Mouse (Mus musculus) midbrain, postnatal 0 days (tissue): ENCODE data around the gene Zswim7. TPM values are rescaled to one million over a fixed set of nuclear protein-coding genes. Genes with fewer than 3 reads are reported as not detected.
"Not testable (repeated sequence)": the region's sequence is repeated elsewhere in the genome, so short reads cannot be mapped to it uniquely, and the experiment has no call there.

Experiments used
- ATAC-seq: fragments of 200-750 bp; cut with Nextera tagmentation; 2 replicates; pipeline ENCODE4 v1.8.0; 2017; ENCODE audit warnings: moderate number of reproducible peaks, mild to moderate bottlenecking, moderate TSS enrichment, moderate library complexity; ENCODE audit not compliant: low FRiP score
- DNase-seq: peaks from one replicate; pipeline ENCODE4 v3.0.0-alpha.2; 2015; ENCODE audit warnings: low spot score
- H3K27ac ChIP-seq: fragments of 300-500 bp; sonication (generic); 2 replicates; pipeline ENCODE4 v1.5.1; 2014; ENCODE audit warnings: low read depth, mild to moderate bottlenecking, low read length, mixed read lengths
- H3K27me3 ChIP-seq: fragments of 300-500 bp; sonication (generic); 2 replicates; pipeline ENCODE4 v1.6.1; 2014; ENCODE audit warnings: low read length, control low read depth, mixed read lengths; ENCODE audit not compliant: insufficient read depth
- H3K36me3 ChIP-seq: fragments of 300-500 bp; sonication (generic); 2 replicates; pipeline ENCODE4 v1.6.1; 2014; ENCODE audit warnings: low read length, control low read depth, mixed read lengths; ENCODE audit not compliant: insufficient read depth
- H3K4me1 ChIP-seq: fragments of 300-500 bp; sonication (generic); 2 replicates; pipeline ENCODE4 v1.6.1; 2014; ENCODE audit warnings: mild to moderate bottlenecking, control low read depth, antibody characterized with exemption, low read length, mixed read lengths; ENCODE audit not compliant: insufficient read depth
- H3K4me2 ChIP-seq: fragments of 300-500 bp; sonication (generic); 2 replicates; pipeline ENCODE4 v1.6.1; 2014; ENCODE audit warnings: low read depth, mild to moderate bottlenecking, low read length, mixed read lengths; ENCODE audit not compliant: poor library complexity, severe bottlenecking
- H3K4me3 ChIP-seq: fragments of 300-500 bp; sonication (generic); 2 replicates; pipeline ENCODE4 v1.5.1; 2014; ENCODE audit warnings: low read depth, mild to moderate bottlenecking, low read length, moderate library complexity
- H3K9ac ChIP-seq: fragments of 300-500 bp; sonication (generic); replicated peaks from 2 replicates; pipeline ENCODE4 v1.6.1; 2014; ENCODE audit warnings: mild to moderate bottlenecking, low read length, moderate library complexity, mixed read lengths; ENCODE audit not compliant: poor library complexity, severe bottlenecking
- H3K9me3 ChIP-seq: fragments of 300-500 bp; sonication (generic); 2 replicates; pipeline ENCODE4 v1.6.1; 2016; ENCODE audit warnings: low read length, control low read depth
- CTCF ChIP-seq: IDR thresholded peaks from 2 replicates; pipeline ENCODE4 v1.5.1; 2016; ENCODE audit warnings: antibody characterized with exemption, mild to moderate bottlenecking
- whole genome bisulfite sequencing: fragments of 180-500 bp; shearing (Covaris S2); extraction: QIAGEN DNeasy Blood & Tissue Kit; methylation state at CpG from one replicate; pipeline ENCODE4 v1.1.7; 2014; 5-methylcytosine and 5-hydroxymethylcytosine counted together
- polyA plus RNA-seq: library from polyadenylated mRNA; unstranded; fragments of >200 nt; fragmentation: Nextera tagmentation; extraction: Ambion mirVana; gene quantifications from 2 replicates; pipeline ENCODE4 v1.2.1, GENCODE M21; 2015
- total RNA-seq: library from RNA; depleted of rRNA; stranded (reverse); fragments of >200 nt; gene quantifications from 2 replicates; pipeline ENCODE4 v1.2.3, GENCODE M21; 2014

The Zswim7 gene
- total and polyA plus RNA-seq, 2 experiments from 2014 or later: 8.4 to 23.8 TPM

- Histone ChIP-seq H3K4me1 (no peaks in the 10 kb centered on the region), H3K27me3 (no peaks in the 10 kb centered on the region), H3K36me3 (peaks cover 23% of the 10 kb centered on the region), H3K4me2 (no peak overlapping the region), H3K9me3 (no peaks in the 10 kb centered on the region), H3K4me3 (no peak overlapping the region), H3K9ac (no peak overlapping the region), H3K27ac (no peak overlapping the region)
- no peak for ATAC-seq
- DNase-seq: no peak
- 94% methylated on average over 2 of the region's 2 CpGs for WGBS
- no peak for TF ChIP-seq CTCF
Measured at GRCm38 (mm10) chr11:62305866-62306265, 24.7 kb upstream of the Zswim7 start.

GRCm38 (mm10) chr11:62298883-62299282, 17.7 kb upstream of the Zswim7 start:
- WGBS: 90% methylated on average over 6 of the region's 6 CpGs
- H3K9ac ChIP-seq: no peak overlapping the region
- peaks cover 16% of the 10 kb centered on the region for H3K36me3 ChIP-seq
- DNase-seq (no peak), ATAC-seq (no peak)
- TF ChIP-seq CTCF: no peak
- H3K4me1 ChIP-seq: no peaks in the 10 kb centered on the region
- no peak overlapping the region for H3K4me2 ChIP-seq
- H3K27me3 ChIP-seq: no peaks in the 10 kb centered on the region
- no peak overlapping the region for H3K27ac ChIP-seq
- no peaks in the 10 kb centered on the region for H3K9me3 ChIP-seq
- H3K4me3 ChIP-seq: no peak overlapping the region

DNA sequence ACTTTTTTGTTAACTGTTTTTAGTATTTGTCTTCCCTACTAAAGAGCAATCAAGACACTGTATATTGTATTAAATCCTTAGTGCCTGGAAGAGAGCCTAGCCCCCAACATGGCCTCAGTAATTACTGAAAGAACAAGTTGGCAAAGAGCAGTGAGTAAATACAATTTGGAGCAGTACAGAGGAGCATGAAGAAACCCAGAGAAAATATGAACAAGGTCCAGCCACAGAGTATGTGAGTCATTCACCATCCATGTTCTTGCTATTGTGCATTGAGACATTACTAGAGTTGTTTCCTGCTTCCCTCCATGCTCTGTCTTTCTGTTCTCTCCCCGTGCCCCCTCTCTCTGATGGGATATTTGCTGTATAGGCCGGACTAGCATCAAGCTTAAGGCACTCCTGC, 12.9 kb upstream of the Zswim7 start:
- TF ChIP-seq CTCF: no peak
- no peaks in the 10 kb centered on the region for H3K4me1 ChIP-seq
- no peaks in the 10 kb centered on the region for H3K27me3 ChIP-seq
- no peak overlapping the region for H3K4me3 ChIP-seq
- no peak for ATAC-seq
- 89% methylated on average over 2 of the region's 2 CpGs for WGBS
- H3K4me2 ChIP-seq: no peak overlapping the region
- no peak overlapping the region for H3K27ac ChIP-seq
- no peaks in the 10 kb centered on the region for H3K9me3 ChIP-seq
- H3K36me3 ChIP-seq: peaks cover 50% of the 10 kb centered on the region
- H3K9ac ChIP-seq: no peak overlapping the region
- no peak for DNase-seq

GRCm38 (mm10) chr11:62287700-62288099, 6.5 kb upstream of the Zswim7 start:
- Histone ChIP-seq H3K27me3 (no peaks in the 10 kb centered on the region), H3K27ac (no peak overlapping the region), H3K4me3 (no peak overlapping the region), H3K4me2 (no peak overlapping the region), H3K36me3 (peaks cover 56% of the 10 kb centered on the region), H3K4me1 (no peaks in the 10 kb centered on the region), H3K9me3 (no peaks in the 10 kb centered on the region), H3K9ac (no peak overlapping the region)
- WGBS: 100% methylated on average over 1 of the region's 1 CpGs
- ATAC-seq (no peak), DNase-seq (no peak)
- no peak for TF ChIP-seq CTCF

- no peak overlapping the region for H3K9ac ChIP-seq
- H3K27ac ChIP-seq: no peak overlapping the region
- DNase-seq (no peak), ATAC-seq (no peak)
- no peaks in the 10 kb centered on the region for H3K4me1 ChIP-seq
- H3K9me3 ChIP-seq: no peaks in the 10 kb centered on the region
- no peak for TF ChIP-seq CTCF
- H3K4me2 ChIP-seq: no peak overlapping the region
- no peaks in the 10 kb centered on the region for H3K27me3 ChIP-seq
- no peak overlapping the region for H3K4me3 ChIP-seq
- H3K36me3 ChIP-seq: peaks cover 40% of the 10 kb centered on the region
- 94% methylated on average over 8 of the region's 8 CpGs for WGBS
Measured at GRCm38 (mm10) chr11:62285020-62285419, 3.8 kb upstream of the Zswim7 start.

GRCm38 (mm10) chr11:62284020-62284419, 2.8 kb upstream of the Zswim7 start:
- H3K9me3 ChIP-seq, H3K27ac ChIP-seq, H3K9ac ChIP-seq, H3K4me1 ChIP-seq, H3K4me2 ChIP-seq, H3K27me3 ChIP-seq, DNase-seq, ATAC-seq, H3K4me3 ChIP-seq: not testable (repeated sequence)
- WGBS: 87% methylated on average over 3 of the region's 3 CpGs
- peaks cover 33% of the 10 kb centered on the region for H3K36me3 ChIP-seq
